Mouse (Mus musculus): Measurements from ENCODE around the gene Rtn2.

DNA sequence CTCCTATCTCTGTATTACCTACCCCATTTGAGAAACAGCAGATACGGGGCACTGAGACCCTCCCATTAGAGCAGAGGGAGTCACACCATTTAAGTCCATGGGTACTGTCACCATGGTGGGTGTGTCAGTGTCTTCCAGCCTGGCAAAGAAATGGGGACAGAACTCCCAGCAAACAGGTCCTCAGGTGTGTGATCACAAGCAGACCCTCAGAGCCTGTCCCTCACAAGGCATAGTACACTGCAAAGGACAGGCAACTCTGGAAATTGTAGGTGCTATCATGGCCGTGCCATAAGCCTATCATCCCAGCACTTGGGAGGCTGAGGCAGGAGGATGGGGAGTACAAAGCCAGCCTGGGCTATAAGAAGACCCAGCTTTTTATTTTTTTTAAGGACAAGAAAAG lies 35.8 kb downstream of the Rtn2 start:
- TF ChIP-seq POLR2A (IDR thresholded peaks at IDR 0.05; ENCODE audit: borderline replicate concordance, extremely low read depth, low read depth, low read length) (no peak), CTCF (IDR thresholded peaks at IDR 0.05; ENCODE audit: insufficient read depth, low read length) (no peak)

Measured in lung, adult 2 months (tissue).